Comparison of ENCODE assay signal across 13 mouse cellular contexts in the genomic region with DNA sequence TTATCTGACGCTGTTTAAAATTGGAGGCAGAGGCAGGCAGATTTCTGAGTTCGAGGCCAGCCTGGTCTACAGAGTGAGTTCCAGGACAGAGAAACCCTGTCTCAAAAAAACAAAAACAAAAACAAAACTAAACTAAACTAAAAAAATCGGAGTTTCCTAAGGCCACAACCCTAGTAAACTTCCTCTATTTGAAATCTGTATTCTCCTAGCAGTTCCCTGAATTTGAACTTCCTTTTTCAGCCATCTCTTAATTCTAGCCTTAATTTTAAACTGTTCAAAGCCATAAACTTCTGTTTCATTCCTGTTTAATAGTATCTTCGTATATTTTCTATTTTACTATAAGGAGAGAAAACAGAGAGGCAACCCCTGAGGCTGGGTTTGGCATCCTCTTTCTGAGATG.
DNase-seq lines count a peak whose midpoint lies in the region; ATAC-seq and TF ChIP-seq lines count a peak whose summit lies in the region.
"Had no signal": no experiment of that assay in that cellular context is flagged by ENCODE, and none has a peak within 500 bp of the region (broad histone marks: within the 10 kb centered on the region; RNA-seq: fewer than 3 reads in every experiment).

No protein-coding gene starts in this region.

- ATAC-seq in forebrain, postnatal 0 days: no peak
- ATAC-seq in kidney, embryonic 15.5 days (replicated peaks; ENCODE audit: low FRiP score): no peak
- no peak for ATAC-seq in kidney, embryonic 14.5 days (ENCODE audit: low FRiP score, low TSS enrichment)
- no peak for ATAC-seq in neural tube, embryonic 13.5 days (ENCODE audit: low read depth)
- ATAC-seq in neutrophil, adult 5-6 weeks (ENCODE audit: extremely low read depth, insufficient number of reproducible peaks, low FRiP score, poor library complexity, severe bottlenecking): peak; percentile 51; the same call in 1 of the 2 replicates
- ATAC-seq: midbrain, embryonic 15.5 days had no signal

- no peak overlapping the region for H3K9ac ChIP-seq in forebrain, postnatal 0 days
- H3K9ac ChIP-seq in kidney, embryonic 15.5 days: no peak overlapping the region
- H3K9ac ChIP-seq in kidney, embryonic 14.5 days (ENCODE audit: low read depth, low read length): no peak overlapping the region
- no peak overlapping the region for H3K9ac ChIP-seq in neural tube, embryonic 13.5 days
- H3K9ac ChIP-seq: midbrain, embryonic 15.5 days; neural tube, embryonic 12.5 days had no signal

- no peaks in the 10 kb centered on the region for H3K36me3 ChIP-seq in forebrain, embryonic 10.5 days (replicated peaks)
- H3K36me3 ChIP-seq in forebrain, postnatal 0 days (ENCODE audit: insufficient read depth): no peaks in the 10 kb centered on the region
- H3K36me3 ChIP-seq in kidney, embryonic 15.5 days: no peaks in the 10 kb centered on the region
- H3K36me3 ChIP-seq in kidney, embryonic 14.5 days (ENCODE audit: control insufficient read depth, insufficient read depth, low read length): no peaks in the 10 kb centered on the region
- H3K36me3 ChIP-seq in neural tube, embryonic 13.5 days: no peaks in the 10 kb centered on the region
- H3K36me3 ChIP-seq: midbrain, embryonic 15.5 days; neural tube, embryonic 12.5 days had no signal

- H3K4me2 ChIP-seq in forebrain, postnatal 0 days (ENCODE audit: low read depth): no peak overlapping the region
- H3K4me2 ChIP-seq in kidney, embryonic 15.5 days: no peak overlapping the region
- no peak overlapping the region for H3K4me2 ChIP-seq in kidney, embryonic 14.5 days (replicated peaks; ENCODE audit: low read depth, low read length)
- H3K4me2 ChIP-seq in neural tube, embryonic 13.5 days: no peak overlapping the region
- H3K4me2 ChIP-seq: midbrain, embryonic 15.5 days; neural tube, embryonic 12.5 days had no signal

- DNase-seq in forebrain, embryonic 10.5 days (ENCODE audit: extremely low spot score, low spot score): no peak
- no peak for DNase-seq in forebrain, postnatal 0 days
- DNase-seq in neural tube, embryonic 10.5 days (ENCODE audit: extremely low spot score, low spot score): no peak
- DNase-seq in urinary bladder, postnatal 14 days (ENCODE audit: low spot score): no peak
- DNase-seq: retina, postnatal 1 day; thymus, adult 2 months had no signal

- no peak for TF ChIP-seq CTCF in forebrain, postnatal 0 days (IDR thresholded peaks at IDR 0.05; ENCODE audit: low read depth)

- H3K9me3 ChIP-seq in forebrain, embryonic 10.5 days: no peaks in the 10 kb centered on the region
- no peaks in the 10 kb centered on the region for H3K9me3 ChIP-seq in forebrain, postnatal 0 days (ENCODE audit: low read length)
- no peaks in the 10 kb centered on the region for H3K9me3 ChIP-seq in kidney, embryonic 15.5 days (replicated peaks)
- H3K9me3 ChIP-seq in kidney, embryonic 14.5 days (ENCODE audit: control insufficient read depth, low read length): no peaks in the 10 kb centered on the region
- H3K9me3 ChIP-seq in neural tube, embryonic 13.5 days: no peaks in the 10 kb centered on the region
- H3K9me3 ChIP-seq: midbrain, embryonic 15.5 days; neural tube, embryonic 12.5 days had no signal

- H3K27ac ChIP-seq in forebrain, embryonic 10.5 days: 0 out of 2 replicates have a peak overlapping the region, but pooled peaks have one; percentile 51
- no peak overlapping the region for H3K27ac ChIP-seq in forebrain, postnatal 0 days (ENCODE audit: low read depth, low read length)
- peak overlapping the region; percentile 79 for H3K27ac ChIP-seq in kidney, embryonic 15.5 days
- no peak overlapping the region; the same call in 1 of the 2 replicates for H3K27ac ChIP-seq in kidney, embryonic 14.5 days (ENCODE audit: low read depth, low read length)
- peak overlapping the region; percentile 52; the same call in 1 of the 2 replicates for H3K27ac ChIP-seq in neural tube, embryonic 13.5 days (replicated peaks)
- H3K27ac ChIP-seq: midbrain, embryonic 15.5 days; neural tube, embryonic 12.5 days had no signal

- no peak overlapping the region for H3K4me3 ChIP-seq in forebrain, embryonic 10.5 days
- no peak overlapping the region for H3K4me3 ChIP-seq in forebrain, postnatal 0 days (ENCODE audit: low read depth, low read length)
- no peak overlapping the region for H3K4me3 ChIP-seq in kidney, embryonic 15.5 days (replicated peaks)
- H3K4me3 ChIP-seq in kidney, embryonic 14.5 days (ENCODE audit: low read length): no peak overlapping the region
- no peak overlapping the region for H3K4me3 ChIP-seq in neural tube, embryonic 13.5 days
- H3K4me3 ChIP-seq: erythroblast, embryonic 14.5 days; midbrain, embryonic 15.5 days; neural tube, embryonic 12.5 days had no signal

- H3K27me3 ChIP-seq in forebrain, embryonic 10.5 days (ENCODE audit: poor library complexity, severe bottlenecking): no peaks in the 10 kb centered on the region
- no peaks in the 10 kb centered on the region for H3K27me3 ChIP-seq in forebrain, postnatal 0 days (ENCODE audit: insufficient read depth, low read length)
- no peaks in the 10 kb centered on the region for H3K27me3 ChIP-seq in kidney, embryonic 15.5 days
- H3K27me3 ChIP-seq in kidney, embryonic 14.5 days (ENCODE audit: control insufficient read depth, insufficient read depth, low read length): no peaks in the 10 kb centered on the region
- no peaks in the 10 kb centered on the region for H3K27me3 ChIP-seq in neural tube, embryonic 13.5 days
- H3K27me3 ChIP-seq: midbrain, embryonic 15.5 days; neural tube, embryonic 12.5 days had no signal

- WGBS in forebrain, embryonic 10.5 days: 92% methylated on average over 4 of the region's 4 CpGs
- 89% methylated on average over 4 of the region's 4 CpGs for WGBS in forebrain, postnatal 0 days
- 79% methylated on average over 4 of the region's 4 CpGs for WGBS in kidney, embryonic 15.5 days
- WGBS in kidney, embryonic 14.5 days: 82% methylated on average over 4 of the region's 4 CpGs
- 91% methylated on average over 4 of the region's 4 CpGs for WGBS in neural tube, embryonic 13.5 days

- H3K4me1 ChIP-seq in forebrain, embryonic 10.5 days: peaks cover 9% of the 10 kb centered on the region
- no peaks in the 10 kb centered on the region for H3K4me1 ChIP-seq in forebrain, postnatal 0 days (ENCODE audit: insufficient read depth)
- H3K4me1 ChIP-seq in kidney, embryonic 15.5 days: peaks cover 16% of the 10 kb centered on the region
- peaks cover 12% of the 10 kb centered on the region for H3K4me1 ChIP-seq in kidney, embryonic 14.5 days (ENCODE audit: control insufficient read depth, insufficient read depth, low read length)
- H3K4me1 ChIP-seq in neural tube, embryonic 13.5 days (replicated peaks): peaks cover 21% of the 10 kb centered on the region
- H3K4me1 ChIP-seq: midbrain, embryonic 15.5 days had no signal

Comparison
In these comparisons a context has a peak if more than half of its experiments do, and no peak if none do; other contexts are left out.
1. H3K27ac ChIP-seq: peak in forebrain, embryonic 10.5 days (single experiment), kidney, embryonic 15.5 days (single experiment) and neural tube, embryonic 13.5 days (single experiment); none in forebrain, postnatal 0 days (single experiment) and kidney, embryonic 14.5 days (single experiment).